Mouse (Mus musculus): ENCODE measurements around the gene Cdip1.

Cdip1 gene

DNA sequence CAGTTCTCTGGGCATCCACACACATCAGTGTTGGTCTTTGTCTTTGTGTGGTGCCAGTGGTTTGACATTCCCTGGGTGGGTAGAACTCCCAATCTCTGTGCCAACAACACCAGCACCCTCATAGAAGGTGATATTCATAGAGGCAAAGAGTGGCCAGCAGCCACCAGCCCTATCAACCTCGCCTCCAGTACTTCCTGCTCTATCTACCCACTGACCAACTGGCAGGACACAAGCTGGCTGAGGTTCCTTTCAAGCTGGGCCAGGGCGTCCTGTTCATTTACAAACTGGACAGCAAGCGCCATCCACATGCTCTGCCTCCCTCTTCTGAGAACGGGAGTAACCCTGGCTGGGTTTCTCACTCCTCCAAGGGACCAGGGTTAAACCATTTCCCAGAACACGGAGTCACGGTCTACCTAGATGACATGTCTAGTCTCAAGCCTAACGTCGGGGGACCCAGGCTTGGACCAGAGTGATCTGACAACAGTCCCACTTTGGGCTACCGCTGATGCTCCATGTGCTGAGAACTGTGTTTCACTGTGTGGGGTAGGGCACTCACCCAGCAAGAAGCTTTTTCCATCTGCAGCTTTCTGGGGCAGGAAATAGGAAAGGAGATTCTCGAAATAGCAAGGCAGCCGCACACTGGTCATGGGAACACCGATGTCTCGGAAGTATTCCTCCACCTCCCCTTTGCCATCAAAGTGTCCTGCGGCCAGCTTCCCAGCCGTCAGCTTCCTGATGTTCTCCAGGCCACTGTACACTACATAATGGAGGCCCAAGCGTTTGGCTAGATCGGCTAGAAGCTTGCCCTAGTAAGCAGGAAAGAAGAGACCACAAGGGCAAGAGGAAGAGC is 76.0 kb downstream of the Cdip1 start:
- no peak for DNase-seq

DNA sequence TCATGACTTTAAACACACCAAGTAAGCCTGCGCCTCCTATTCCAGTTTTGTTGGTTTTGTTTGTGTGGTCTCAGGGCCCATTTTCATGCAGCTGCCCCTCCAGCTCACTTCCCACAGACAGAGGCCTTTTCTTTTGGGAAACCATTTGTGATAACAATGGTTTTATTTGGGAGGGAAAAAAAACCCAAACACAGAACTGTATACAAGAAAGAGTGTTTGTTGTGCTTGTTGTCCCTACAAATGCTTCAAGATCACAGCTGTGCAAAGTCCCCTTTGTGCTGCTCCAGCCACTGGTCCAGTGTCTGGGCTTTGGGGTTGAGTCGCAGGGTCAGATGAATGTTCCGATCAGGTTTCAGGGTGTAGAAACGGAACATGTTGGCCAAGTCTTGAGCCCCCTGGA is 78.9 kb downstream of the Cdip1 start:
- no peak for DNase-seq

DNA sequence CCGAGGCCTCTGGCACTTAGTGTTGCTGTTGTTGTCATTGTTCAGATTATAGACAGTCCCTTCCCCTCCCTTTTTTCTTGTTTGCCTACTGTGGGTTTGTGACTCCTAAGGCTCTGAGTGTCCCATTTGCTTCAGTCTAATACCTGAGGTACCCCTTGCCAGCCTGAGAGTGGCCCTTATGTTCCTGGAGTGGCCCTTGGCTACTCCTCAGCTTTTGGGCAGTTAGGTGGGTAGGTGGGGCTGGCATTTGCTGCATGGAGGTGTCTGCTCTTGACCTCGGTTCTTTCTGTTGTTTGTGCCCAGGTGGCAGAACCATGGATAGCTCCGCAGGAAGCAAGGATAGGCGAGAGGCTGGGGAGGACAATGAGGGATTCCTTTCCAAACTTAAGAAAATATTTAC is 84.6 kb downstream of the Cdip1 start:
- DNase-seq: no peak

DNA sequence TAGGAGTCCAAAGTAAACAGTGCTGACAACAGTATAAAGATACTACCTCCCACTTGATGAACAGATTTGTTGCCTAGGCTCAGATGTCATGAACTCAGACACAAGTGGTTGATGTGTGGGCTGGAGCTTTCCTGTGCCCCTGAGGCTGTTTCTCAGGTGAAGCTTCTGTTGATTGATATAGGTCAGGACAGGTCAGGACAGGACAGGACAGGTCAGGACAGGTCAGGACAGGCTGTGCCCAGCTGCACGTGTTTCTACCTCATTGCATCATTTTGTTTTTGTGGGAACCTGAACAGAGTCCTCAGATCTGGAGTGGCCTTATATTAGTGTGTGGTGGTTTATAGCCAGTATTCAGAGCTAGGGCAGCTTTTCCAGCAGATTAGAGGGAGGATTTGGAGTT is 87.4 kb downstream of the Cdip1 start:
- no peak for DNase-seq

DNA sequence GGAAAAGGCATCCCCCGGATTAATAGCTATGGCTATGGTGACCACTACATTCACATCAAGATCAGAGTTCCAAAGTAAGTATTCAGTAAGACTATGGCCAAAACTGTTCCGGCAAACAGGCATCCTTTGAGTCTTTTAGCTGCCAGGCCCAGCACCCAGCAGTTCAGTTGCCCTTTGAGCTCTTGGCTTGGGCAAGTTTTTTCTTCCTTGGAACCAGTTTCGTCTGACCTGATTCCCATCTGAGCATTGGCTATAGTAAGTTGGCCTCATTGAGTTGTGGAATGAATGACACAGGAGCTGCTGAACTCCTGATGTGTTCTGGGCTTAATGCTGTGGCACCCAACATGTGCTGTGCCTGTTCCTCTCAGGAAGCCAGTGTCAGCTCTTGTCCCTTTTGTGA is 88.9 kb downstream of the Cdip1 start:
- no peak for DNase-seq

All from kidney, postnatal 10 days (tissue).